ENCODE assay signal across 8 mouse cellular contexts in the genomic region with DNA sequence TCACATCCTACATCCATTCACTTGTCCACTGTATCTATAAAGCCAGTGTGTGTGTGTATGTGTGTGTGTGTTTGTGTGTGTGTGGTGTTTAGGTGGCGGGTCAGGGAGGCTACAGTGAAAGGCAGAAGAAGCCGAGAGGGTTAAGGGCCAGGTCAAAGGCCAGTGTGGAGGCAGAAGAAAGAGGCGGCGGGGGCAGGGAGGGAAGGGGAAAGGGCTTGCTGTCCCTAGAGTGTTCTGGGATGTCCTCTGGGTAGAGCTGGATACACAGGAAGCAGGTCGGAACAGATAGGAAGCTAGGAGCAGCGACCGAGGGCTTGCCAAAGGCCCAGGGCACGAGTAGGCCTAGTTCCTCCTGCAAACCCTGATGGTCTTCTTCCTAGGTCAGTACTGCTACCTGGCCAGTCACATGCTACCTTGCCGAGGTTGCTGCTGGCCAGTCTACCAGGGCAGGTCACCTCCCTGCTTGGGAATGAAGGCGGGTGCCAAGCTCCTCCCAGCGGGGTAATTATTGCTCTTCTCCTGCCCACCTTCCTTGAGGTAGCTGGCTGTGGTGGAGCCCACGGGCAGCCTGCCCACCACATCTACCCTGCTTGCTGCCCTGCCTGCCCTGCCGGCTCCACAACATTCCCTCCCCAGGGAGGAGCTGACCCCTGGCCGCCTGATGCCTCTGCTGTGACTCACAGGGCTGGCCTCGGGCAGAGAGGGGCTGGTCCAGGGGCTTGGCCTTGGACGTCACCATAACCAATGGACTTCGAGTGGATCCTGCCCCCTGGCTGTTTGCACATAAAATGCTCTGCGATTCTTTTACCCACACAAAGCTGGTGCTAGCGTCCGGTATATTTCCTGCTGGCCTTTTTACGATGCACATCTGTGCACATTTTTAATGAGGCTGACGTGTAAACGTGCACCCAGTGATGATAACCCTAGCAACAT. TPM values are rescaled to one million over a fixed set of nuclear protein-coding genes. Genes with fewer than 3 reads are reported as not detected.
DNase-seq lines count a peak whose midpoint lies in the region; ATAC-seq and TF ChIP-seq lines count a peak whose summit lies in the region.

No protein-coding gene starts in this region.

- WGBS in spleen, adult 2 months: 38% methylated on average over 22 of the region's 23 CpGs
- 31% methylated on average over 23 of the region's 23 CpGs for WGBS in hindbrain, embryonic 11.5 days

- DNase-seq in spleen, adult 2 months (ENCODE audit: low read depth in 1 of 2, low spot score in 2 of 2): peak in 1 of 2 experiments; percentile 32
- no peak for DNase-seq in spleen, postnatal 14 days (ENCODE audit: low spot score in 2 of 2)
- peak; percentile 20 to 43 for DNase-seq in frontal cortex, postnatal 36 days (ENCODE audit: low spot score in 2 of 2)
- peak; percentile 58 for DNase-seq in hindbrain, embryonic 11.5 days (ENCODE audit: low spot score)
- peak; percentile 59 to 60 for DNase-seq in layer of hippocampus, postnatal 10 days (ENCODE audit: low spot score in 2 of 2)
- DNase-seq in lung, postnatal 10 days: peak; percentile 97
- peak; percentile 80 for DNase-seq in ovary, postnatal 14 days (ENCODE audit: low spot score)

- 0 out of 2 replicates have a peak, but pooled peaks have one; percentile 7 for TF ChIP-seq CTCF in spleen, adult 2 months (IDR thresholded peaks at IDR 0.05; ENCODE audit: extremely low read depth, insufficient read depth, insufficient read length, insufficient replicate concordance)

- H3K4me3 ChIP-seq in spleen, adult 2 months (ENCODE audit: extremely low read depth, insufficient read depth, insufficient read length): no peak overlapping the region
- H3K4me3 ChIP-seq in hindbrain, embryonic 11.5 days (ENCODE audit: low read depth, low read length): no peak overlapping the region

- no peak overlapping the region for H3K4me2 ChIP-seq in hindbrain, embryonic 11.5 days (replicated peaks; ENCODE audit: low read depth, low read length)

- peaks cover 31% of the 10 kb centered on the region for H3K4me1 ChIP-seq in spleen, adult 2 months (ENCODE audit: control insufficient read depth, insufficient read depth, insufficient read length)
- peaks cover 20% of the 10 kb centered on the region for H3K4me1 ChIP-seq in hindbrain, embryonic 11.5 days (replicated peaks; ENCODE audit: control insufficient read depth, insufficient read depth, low read length)

- no peak for TF ChIP-seq POLR2A in spleen, adult 2 months (IDR thresholded peaks at IDR 0.05; ENCODE audit: low read depth, low read length)

- H3K27me3 ChIP-seq in spleen, adult 2 months (ENCODE audit: control insufficient read depth, insufficient read depth, low read length): no peaks in the 10 kb centered on the region
- H3K27me3 ChIP-seq in hindbrain, embryonic 11.5 days (ENCODE audit: control insufficient read depth, insufficient read depth, low read length): peaks cover 3% of the 10 kb centered on the region; the same call in 1 of the 2 replicates

- no peak overlapping the region for H3K27ac ChIP-seq in spleen, adult 2 months (ENCODE audit: insufficient read depth, low read length)
- H3K27ac ChIP-seq in hindbrain, embryonic 11.5 days (ENCODE audit: low read depth, low read length): peak overlapping the region; percentile 43

- H3K36me3 ChIP-seq in spleen, adult 2 months (ENCODE audit: control insufficient read depth, insufficient read depth, low read length): no peaks in the 10 kb centered on the region
- no peaks in the 10 kb centered on the region for H3K36me3 ChIP-seq in hindbrain, embryonic 11.5 days (ENCODE audit: control insufficient read depth, insufficient read depth, low read length)

- no peak overlapping the region for H3K9ac ChIP-seq in hindbrain, embryonic 11.5 days (ENCODE audit: low read depth, low read length)

- H3K9me3 ChIP-seq in hindbrain, embryonic 11.5 days (ENCODE audit: control insufficient read depth, low read length): no peaks in the 10 kb centered on the region

- ATAC-seq in hindbrain, embryonic 11.5 days (ENCODE audit: low FRiP score): no peak
- ATAC-seq in activated CD4-positive, CD25-positive, alpha-beta regulatory T cell, adult 4 months: no peak

RNA-seq across cellular contexts. Expression of gene Cbx4, which starts 40.2 kb away (rescaled TPM):
- polyA plus RNA-seq in spleen, adult 2 months (2012; rRNA removed): 17.2 and 23.5 TPM in 2 replicates
- 5.4 and 7.1 TPM in 2 replicates for polyA plus RNA-seq in hindbrain, embryonic 11.5 days (2014; fragmentation: Nextera tagmentation; extraction: Ambion mirVana)
- 10 to 100 TPM; 49.2 to 51.2 TPM for total RNA-seq in layer of hippocampus, postnatal 10 days (2021)
- polyA plus RNA-seq in activated CD4-positive, CD25-positive, alpha-beta regulatory T cell, adult 4 months (2017; shearing (Covaris generic)): 1 to 10 TPM; 2.0 to 2.4 TPM

Comparison
In these comparisons a context has a peak if more than half of its experiments do, and no peak if none do; other contexts are left out.
1. DNase-seq: peak in frontal cortex, postnatal 36 days (2 of 2), hindbrain, embryonic 11.5 days (single experiment), layer of hippocampus, postnatal 10 days (2 of 2), lung, postnatal 10 days (single experiment) and ovary, postnatal 14 days (single experiment); none in spleen, postnatal 14 days (0 of 2).